12 mouse cellular contexts compared by ENCODE assay signal in genomic region chr8:12214205-12215019, GRCm38 (mm10).
DNase-seq lines count a peak whose midpoint lies in the region; ATAC-seq and TF ChIP-seq lines count a peak whose summit lies in the region.
"Had no signal": no experiment of that assay in that cellular context is flagged by ENCODE, and none has a peak within 500 bp of the region (broad histone marks: within the 10 kb centered on the region; RNA-seq: fewer than 3 reads in every experiment).

No protein-coding gene starts in this region.

- H3K4me1 ChIP-seq in limb, embryonic 12.5 days (replicated peaks) = peaks cover 9% of the 10 kb centered on the region
- H3K4me1 ChIP-seq in limb, embryonic 10.5 days = peaks cover 4% of the 10 kb centered on the region; the same call in 1 of the 2 replicates
- H3K4me1 ChIP-seq in forebrain, embryonic 16.5 days (replicated peaks; ENCODE audit: control insufficient read depth, insufficient read depth, low read length) = peaks cover 21% of the 10 kb centered on the region
- peaks cover 31% of the 10 kb centered on the region for H3K4me1 ChIP-seq in midbrain, embryonic 12.5 days
- no peaks in the 10 kb centered on the region for H3K4me1 ChIP-seq in liver, embryonic 12.5 days
- no peaks in the 10 kb centered on the region for H3K4me1 ChIP-seq in kidney, adult 2 months (ENCODE audit: control insufficient read depth, insufficient read depth, low read length)
- H3K4me1 ChIP-seq: limb, embryonic 15.5 days had no signal

- WGBS in limb, embryonic 12.5 days = 39% methylated on average over 24 of the region's 24 CpGs
- 52% methylated on average over 24 of the region's 24 CpGs for WGBS in limb, embryonic 10.5 days
- WGBS in forebrain, embryonic 16.5 days = 4% methylated on average over 24 of the region's 24 CpGs
- WGBS in midbrain, embryonic 12.5 days = 6% methylated on average over 24 of the region's 24 CpGs
- WGBS in liver, embryonic 12.5 days (ENCODE audit: insufficient replicate concordance) = 25% methylated on average over 24 of the region's 24 CpGs
- 37% methylated on average over 24 of the region's 24 CpGs for WGBS in kidney, adult 2 months

- no peak for DNase-seq in limb, embryonic 10.5 days (ENCODE audit: low spot score)
- no peak for DNase-seq in cerebellum, adult 18-20 months
- no peak for DNase-seq in kidney, adult 2 months
- no peak for DNase-seq in gastrocnemius, adult 2 months
- DNase-seq: adrenal gland, postnatal 14 days; kidney, postnatal 25 days had no signal

- no peak overlapping the region for H3K4me3 ChIP-seq in limb, embryonic 12.5 days (replicated peaks)
- no peak overlapping the region for H3K4me3 ChIP-seq in limb, embryonic 10.5 days
- peak overlapping the region; percentile 18 for H3K4me3 ChIP-seq in forebrain, embryonic 16.5 days (replicated peaks; ENCODE audit: low read length)
- 0 out of 2 replicates have a peak overlapping the region, but pooled peaks have one; percentile 17 for H3K4me3 ChIP-seq in midbrain, embryonic 12.5 days
- no peak overlapping the region for H3K4me3 ChIP-seq in liver, embryonic 12.5 days
- H3K4me3 ChIP-seq in kidney, adult 2 months (ENCODE audit: insufficient read depth, low read depth, low read length) = no peak overlapping the region
- H3K4me3 ChIP-seq in gastrocnemius, adult 2 months = no peak overlapping the region
- H3K4me3 ChIP-seq: limb, embryonic 15.5 days had no signal

- H3K9ac ChIP-seq in limb, embryonic 12.5 days (replicated peaks) = no peak overlapping the region
- peak overlapping the region; percentile 50 for H3K9ac ChIP-seq in forebrain, embryonic 16.5 days (replicated peaks; ENCODE audit: low read depth, low read length)
- H3K9ac ChIP-seq in midbrain, embryonic 12.5 days (replicated peaks) = 0 out of 2 replicates have a peak overlapping the region, but pooled peaks have one; percentile 21
- H3K9ac ChIP-seq in liver, embryonic 12.5 days = no peak overlapping the region
- H3K9ac ChIP-seq: limb, embryonic 15.5 days had no signal

- intact Hi-C loops in gastrocnemius, adult 2 months (cut with DNase I) = no loop called here

- no peaks in the 10 kb centered on the region for H3K9me3 ChIP-seq in limb, embryonic 12.5 days
- no peaks in the 10 kb centered on the region for H3K9me3 ChIP-seq in limb, embryonic 10.5 days (replicated peaks)
- H3K9me3 ChIP-seq in forebrain, embryonic 16.5 days (ENCODE audit: control insufficient read depth, low read length) = no peaks in the 10 kb centered on the region
- no peaks in the 10 kb centered on the region for H3K9me3 ChIP-seq in midbrain, embryonic 12.5 days
- H3K9me3 ChIP-seq in liver, embryonic 12.5 days (replicated peaks) = no peaks in the 10 kb centered on the region
- H3K9me3 ChIP-seq: limb, embryonic 15.5 days had no signal

- peaks cover 33% of the 10 kb centered on the region for H3K27me3 ChIP-seq in limb, embryonic 12.5 days
- peaks cover 34% of the 10 kb centered on the region for H3K27me3 ChIP-seq in limb, embryonic 10.5 days (ENCODE audit: low read depth, poor library complexity, severe bottlenecking)
- H3K27me3 ChIP-seq in forebrain, embryonic 16.5 days (replicated peaks; ENCODE audit: control insufficient read depth, insufficient read depth, low read length) = peaks cover 32% of the 10 kb centered on the region
- peaks cover 87% of the 10 kb centered on the region for H3K27me3 ChIP-seq in midbrain, embryonic 12.5 days
- H3K27me3 ChIP-seq in liver, embryonic 12.5 days (replicated peaks) = peaks cover 32% of the 10 kb centered on the region
- H3K27me3 ChIP-seq in kidney, adult 2 months (replicated peaks; ENCODE audit: control insufficient read depth, insufficient read depth, low read length) = no peaks in the 10 kb centered on the region

- TF ChIP-seq POLR2A in kidney, adult 2 months (IDR thresholded peaks at IDR 0.05; ENCODE audit: low read depth, low read length) = no peak

- no peak for ATAC-seq in limb, embryonic 12.5 days (ENCODE audit: insufficient number of reproducible peaks, insufficient read depth, low FRiP score, low TSS enrichment, low read depth)
- peak; percentile 76 for ATAC-seq in forebrain, embryonic 16.5 days
- peak; percentile 60 for ATAC-seq in midbrain, embryonic 12.5 days (ENCODE audit: low FRiP score, low read depth)
- no peak for ATAC-seq in liver, embryonic 12.5 days
- ATAC-seq: intestine, embryonic 16.5 days had no signal

- TF ChIP-seq CTCF in kidney, adult 2 months (conservative IDR thresholded peaks at IDR 0.05; ENCODE audit: insufficient read depth, insufficient read length, low read depth, low read length) = no peak
- no peak for TF ChIP-seq CTCF in gastrocnemius, adult 2 months (IDR thresholded peaks at IDR 0.05)

- H3K27ac ChIP-seq in limb, embryonic 12.5 days = no peak overlapping the region
- H3K27ac ChIP-seq in limb, embryonic 10.5 days = no peak overlapping the region
- H3K27ac ChIP-seq in forebrain, embryonic 16.5 days (ENCODE audit: low read length) = peak overlapping the region; percentile 72
- no peak overlapping the region for H3K27ac ChIP-seq in midbrain, embryonic 12.5 days (replicated peaks)
- H3K27ac ChIP-seq in liver, embryonic 12.5 days = no peak overlapping the region
- no peak overlapping the region for H3K27ac ChIP-seq in kidney, adult 2 months (ENCODE audit: insufficient read depth, low read depth, low read length)
- H3K27ac ChIP-seq in gastrocnemius, adult 2 months = no peak overlapping the region
- H3K27ac ChIP-seq: limb, embryonic 15.5 days had no signal

- no peaks in the 10 kb centered on the region for H3K36me3 ChIP-seq in limb, embryonic 12.5 days
- no peaks in the 10 kb centered on the region for H3K36me3 ChIP-seq in limb, embryonic 10.5 days
- H3K36me3 ChIP-seq in forebrain, embryonic 16.5 days (ENCODE audit: control insufficient read depth, insufficient read depth) = no peaks in the 10 kb centered on the region
- no peaks in the 10 kb centered on the region for H3K36me3 ChIP-seq in midbrain, embryonic 12.5 days
- no peaks in the 10 kb centered on the region for H3K36me3 ChIP-seq in liver, embryonic 12.5 days
- H3K36me3 ChIP-seq in kidney, adult 2 months (ENCODE audit: control insufficient read depth, insufficient read depth, low read length) = no peaks in the 10 kb centered on the region
- H3K36me3 ChIP-seq: limb, embryonic 15.5 days had no signal

- H3K4me2 ChIP-seq in limb, embryonic 12.5 days = peak overlapping the region; percentile 26; the same call in 1 of the 2 replicates
- H3K4me2 ChIP-seq in forebrain, embryonic 16.5 days (ENCODE audit: low read length) = peak overlapping the region; percentile 51
- peak overlapping the region; percentile 44 for H3K4me2 ChIP-seq in midbrain, embryonic 12.5 days (replicated peaks)
- H3K4me2 ChIP-seq in liver, embryonic 12.5 days = no peak overlapping the region
- H3K4me2 ChIP-seq: limb, embryonic 15.5 days had no signal

Comparison
In these comparisons a context has a peak if more than half of its experiments do, and no peak if none do; other contexts are left out.
1. ATAC-seq: peak in forebrain, embryonic 16.5 days (single experiment) and midbrain, embryonic 12.5 days (single experiment); none in limb, embryonic 12.5 days (single experiment) and liver, embryonic 12.5 days (single experiment).
2. H3K4me3 ChIP-seq: peak in forebrain, embryonic 16.5 days (single experiment) and midbrain, embryonic 12.5 days (single experiment); none in limb, embryonic 12.5 days (single experiment), limb, embryonic 10.5 days (single experiment), liver, embryonic 12.5 days (single experiment), kidney, adult 2 months (single experiment) and gastrocnemius, adult 2 months (single experiment).
3. H3K9ac ChIP-seq: peak in forebrain, embryonic 16.5 days (single experiment) and midbrain, embryonic 12.5 days (single experiment); none in limb, embryonic 12.5 days (single experiment) and liver, embryonic 12.5 days (single experiment).